ENCODE assay signal across 23 mouse cellular contexts in genomic region chr7:78893917-78894316, GRCm38 (mm10).
"Had no signal": no experiment of that assay in that cellular context is flagged by ENCODE, and none has a peak within 500 bp of the region (broad histone marks: within the 10 kb centered on the region; RNA-seq: fewer than 3 reads in every experiment).

No protein-coding gene starts in this region.

- H3K4me3 ChIP-seq: heart, adult 2 months; heart, embryonic 13.5 days; heart, embryonic 15.5 days; hindbrain, embryonic 13.5 days; hindbrain, embryonic 15.5 days; kidney, embryonic 15.5 days; layer of hippocampus, adult 2 months; left cerebral cortex, adult 2 months; limb, embryonic 10.5 days; limb, embryonic 12.5 days had no signal

- H3K9me3 ChIP-seq: heart, embryonic 13.5 days; heart, embryonic 15.5 days; hindbrain, embryonic 13.5 days; hindbrain, embryonic 15.5 days; limb, embryonic 10.5 days; limb, embryonic 12.5 days had no signal

- ATAC-seq: forebrain, postnatal 0 days; hindbrain, postnatal 0 days; intestine, postnatal 0 days had no signal

- DNase-seq: forebrain, postnatal 0 days; gastrocnemius, postnatal 14 days; gastrocnemius, postnatal 36 days; heart, adult 11 months; heart, adult 2 months; heart, postnatal 14 days; heart, postnatal 36 days; kidney, adult 18-20 months; kidney, adult 9 months; kidney, postnatal 25 days; liver had no signal

- H3K36me3 ChIP-seq: heart, embryonic 15.5 days; hindbrain, embryonic 13.5 days; hindbrain, embryonic 15.5 days; limb, embryonic 12.5 days had no signal

- H3K27ac ChIP-seq: heart, adult 2 months; heart, embryonic 13.5 days; heart, embryonic 15.5 days; hindbrain, embryonic 13.5 days; hindbrain, embryonic 15.5 days; hindbrain, postnatal 0 days; kidney, embryonic 15.5 days; kidney, postnatal 0 days; layer of hippocampus, adult 2 months; left cerebral cortex, adult 2 months; limb, embryonic 10.5 days; limb, embryonic 12.5 days had no signal

- H3K27me3 ChIP-seq: hindbrain, embryonic 15.5 days had no signal
